Mouse (Mus musculus): ENCODE measurements around the gene Mfn2.

Gene Mfn2

GRCm38 (mm10) chr4:147904313-147905089 is at the start of gene Mfn2:
Gene Mfn2, minus strand, starts transcription at chr4:147904704.
- peak; percentile 85 for DNase-seq (ENCODE audit: low spot score)

GRCm38 (mm10) chr4:147953590-147953989 is 49.1 kb upstream of the Mfn2 start:
- DNase-seq (ENCODE audit: low spot score), result no peak

- DNase-seq (ENCODE audit: low spot score), result no peak
These were observed 43.0 kb upstream of the Mfn2 start for GRCm38 (mm10) chr4:147947511-147947910.

GRCm38 (mm10) chr4:147943005-147943404 is 38.5 kb upstream of the Mfn2 start:
- DNase-seq (ENCODE audit: low spot score), result no peak

GRCm38 (mm10) chr4:147941045-147942020 is 36.8 kb upstream of the Mfn2 start:
- DNase-seq (ENCODE audit: low spot score), result no peak

- DNase-seq (ENCODE audit: low spot score), result peak; percentile 84
These were observed 36.1 kb upstream of the Mfn2 start, which contains the start of gene 2510039O18Rik for GRCm38 (mm10) chr4:147940576-147941044. Gene 2510039O18Rik, plus strand, starts transcription at chr4:147940895.

GRCm38 (mm10) chr4:147940111-147940510 is 35.6 kb upstream of the Mfn2 start:
- DNase-seq (ENCODE audit: low spot score), result no peak

- DNase-seq (ENCODE audit: low spot score), result no peak
These were observed 33.9 kb upstream of the Mfn2 start for GRCm38 (mm10) chr4:147938148-147939096.

GRCm38 (mm10) chr4:147937486-147937885 is 33.0 kb upstream of the Mfn2 start:
- no peak for DNase-seq (ENCODE audit: low spot score)

GRCm38 (mm10) chr4:147937021-147937420 is 32.5 kb upstream of the Mfn2 start:
- no peak for DNase-seq (ENCODE audit: low spot score)

- DNase-seq (ENCODE audit: low spot score), result peak; percentile 89
These were observed 31.9 kb upstream of the Mfn2 start, which contains the start of gene Plod1 for GRCm38 (mm10) chr4:147936331-147936954. Gene Plod1, minus strand, starts transcription at chr4:147936767.

- no peak for DNase-seq (ENCODE audit: low spot score)
These were observed 31.4 kb upstream of the Mfn2 start for GRCm38 (mm10) chr4:147935904-147936303.

- no peak for DNase-seq (ENCODE audit: low spot score)
These were observed 30.1 kb upstream of the Mfn2 start for GRCm38 (mm10) chr4:147934611-147935010.

- DNase-seq (ENCODE audit: low spot score), result no peak
These were observed 29.6 kb upstream of the Mfn2 start for GRCm38 (mm10) chr4:147934134-147934533.

GRCm38 (mm10) chr4:147930946-147931345 is 26.4 kb upstream of the Mfn2 start:
- no peak for DNase-seq (ENCODE audit: low spot score)

GRCm38 (mm10) chr4:147928540-147928939 is 24.0 kb upstream of the Mfn2 start:
- no peak for DNase-seq (ENCODE audit: low spot score)

GRCm38 (mm10) chr4:147928136-147928535 is 23.6 kb upstream of the Mfn2 start:
- DNase-seq (ENCODE audit: low spot score), result no peak

GRCm38 (mm10) chr4:147927705-147928104 is 23.2 kb upstream of the Mfn2 start:
- DNase-seq (ENCODE audit: low spot score), result no peak

- no peak for DNase-seq (ENCODE audit: low spot score)
These were observed 17.8 kb upstream of the Mfn2 start for GRCm38 (mm10) chr4:147922341-147922740.

- no peak for DNase-seq (ENCODE audit: low spot score)
These were observed 16.5 kb upstream of the Mfn2 start for GRCm38 (mm10) chr4:147920973-147921372.

Measured in ovary, postnatal 36 days (tissue).